Comparison of ENCODE assay signal across 1 mouse cellular context in the genomic region with DNA sequence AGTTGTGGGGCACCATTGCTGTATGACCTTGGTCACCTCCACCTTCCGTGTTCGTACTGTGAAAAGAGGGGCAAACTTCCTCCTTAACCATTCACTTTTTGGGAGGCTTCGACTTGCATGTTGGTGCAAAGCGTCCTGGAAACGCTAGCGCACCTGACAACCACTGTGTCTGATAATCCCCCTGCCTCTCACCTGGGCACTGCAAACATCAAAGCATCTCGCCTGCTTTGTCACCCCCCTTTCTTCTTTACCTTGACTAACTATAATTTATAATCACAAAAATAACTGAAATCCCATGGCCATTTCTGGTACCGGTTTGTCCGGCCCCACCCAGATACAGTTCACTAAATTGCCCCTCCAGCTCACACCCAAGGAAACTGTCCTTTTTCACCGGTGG.
TF ChIP-seq lines count a peak whose summit lies in the region.

No protein-coding gene starts in this region.

TF ChIP-seq in MEL, 35 proteins besides CTCF, POLR2A, EP300 and RAD21:
- TF ChIP-seq ZC3H11A (IDR thresholded peaks at IDR 0.05; ENCODE audit: low read depth, low read length) (no peak), CHD1 (IDR thresholded peaks at IDR 0.05; ENCODE audit: low read depth, low read length) (0 out of 2 replicates have a peak, but pooled peaks have one; percentile 39), KAT2A (conservative IDR thresholded peaks at IDR 0.05; ENCODE audit: low read depth, low read length) (0 out of 2 replicates have a peak, but pooled peaks have one; percentile 12), MAX (IDR thresholded peaks at IDR 0.05; ENCODE audit: low read length) (peak; percentile 37; the same call in 1 of the 2 replicates), NELFE (IDR thresholded peaks at IDR 0.05; ENCODE audit: low read depth, low read length) (peak; percentile 48; the same call in 1 of the 2 replicates), RCOR1 (IDR thresholded peaks at IDR 0.05; ENCODE audit: low read depth, low read length) (no peak), MXI1 (IDR thresholded peaks at IDR 0.05; ENCODE audit: low read depth, low read length) (no peak; the same call in 1 of the 2 replicates), TBP (IDR thresholded peaks at IDR 0.05; ENCODE audit: low read depth, low read length) (no peak; the same call in 1 of the 2 replicates)
TF ChIP-seq in MEL: peak in this region for 4.
